Mouse (Mus musculus) G1E (cell line): ENCODE results near the gene Rab3b.

Experiments
- CTCF ChIP-seq: IDR thresholded peaks from 2 replicates; pipeline ENCODE4 v1.5.1; 2012; ENCODE audit warnings: low read depth, low read length, inconsistent platforms, mixed read lengths
- GATA2 ChIP-seq: IDR thresholded peaks from 2 replicates; pipeline ENCODE4 v1.6.1; 2012; ENCODE audit warnings: low read depth, low read length, inconsistent platforms, borderline replicate concordance
- TAL1 ChIP-seq: conservative IDR thresholded peaks from 2 replicates; pipeline ENCODE4 v1.6.1; 2012; ENCODE audit warnings: low read depth, low read length, inconsistent platforms, mixed read lengths

DNA sequence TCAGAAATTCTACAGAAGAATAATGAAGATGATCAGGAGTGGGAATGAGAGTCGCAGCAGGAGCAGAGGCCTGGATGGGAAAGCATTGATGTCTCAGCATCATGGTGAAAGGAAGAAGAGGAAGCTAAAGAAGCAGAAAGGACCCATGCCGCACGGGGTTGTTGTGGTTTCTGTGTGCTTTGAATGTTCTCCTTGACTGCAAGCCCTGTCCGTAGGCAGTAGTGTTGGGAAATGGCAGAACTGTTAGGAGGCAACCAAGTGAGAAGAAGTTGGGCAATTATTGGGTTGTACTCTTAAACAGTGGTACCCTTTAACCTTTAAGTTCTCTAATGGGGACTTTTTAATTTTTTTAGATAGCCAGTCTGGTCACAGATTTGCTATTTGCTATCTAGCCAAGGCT lies 56.0 kb downstream of the Rab3b start:
- no peak for TF ChIP-seq CTCF
- TF ChIP-seq TAL1: no peak
- TF ChIP-seq GATA2: no peak
